ENCODE assay signal across 19 mouse cellular contexts in the genomic region with DNA sequence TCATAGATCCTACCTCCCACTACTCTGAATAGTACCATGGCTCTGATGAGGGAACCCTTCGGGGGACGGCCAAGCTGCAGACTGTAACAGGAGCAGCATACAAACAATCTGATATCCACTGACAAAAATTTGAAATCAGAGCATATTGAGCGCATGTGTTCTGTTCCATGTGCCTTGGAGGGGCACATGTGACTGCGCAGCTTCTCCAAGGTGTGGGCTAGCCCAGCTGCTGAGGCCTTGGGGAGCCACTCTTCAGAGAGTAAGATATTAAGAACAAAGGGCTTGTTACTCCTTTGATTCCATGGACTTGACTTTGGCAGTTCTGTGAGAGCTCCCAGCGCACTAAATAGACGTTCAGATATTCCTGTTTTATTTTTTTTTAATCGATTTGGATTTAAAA. TPM values are rescaled to one million over a fixed set of nuclear protein-coding genes. Genes with fewer than 3 reads are reported as not detected.
DNase-seq lines count a peak whose midpoint lies in the region; ATAC-seq lines count a peak whose summit lies in the region.
"Had no signal": no experiment of that assay in that cellular context is flagged by ENCODE, and none has a peak within 500 bp of the region (broad histone marks: within the 10 kb centered on the region; RNA-seq: fewer than 3 reads in every experiment).

No protein-coding gene starts in this region.

- WGBS in hindbrain, embryonic 15.5 days = 69% methylated on average over 7 of the region's 7 CpGs
- WGBS in hindbrain, embryonic 14.5 days = 73% methylated on average over 7 of the region's 7 CpGs
- 71% methylated on average over 7 of the region's 7 CpGs for WGBS in neural tube, embryonic 12.5 days
- 72% methylated on average over 7 of the region's 7 CpGs for WGBS in neural tube, embryonic 15.5 days
- 72% methylated on average over 7 of the region's 7 CpGs for WGBS in midbrain, embryonic 13.5 days
- 70% methylated on average over 7 of the region's 7 CpGs for WGBS in neural tube, embryonic 14.5 days

- H3K4me2 ChIP-seq in hindbrain, embryonic 15.5 days = no peak overlapping the region
- no peak overlapping the region for H3K4me2 ChIP-seq in hindbrain, embryonic 14.5 days (replicated peaks)
- H3K4me2 ChIP-seq in neural tube, embryonic 12.5 days (replicated peaks) = no peak overlapping the region
- H3K4me2 ChIP-seq in neural tube, embryonic 15.5 days = no peak overlapping the region
- H3K4me2 ChIP-seq in midbrain, embryonic 13.5 days (replicated peaks) = no peak overlapping the region; the same call in 1 of the 2 replicates
- H3K4me2 ChIP-seq in neural tube, embryonic 14.5 days (ENCODE audit: low read depth, low read length) = no peak overlapping the region

- H3K36me3 ChIP-seq in hindbrain, embryonic 15.5 days = no peaks in the 10 kb centered on the region
- H3K36me3 ChIP-seq in hindbrain, embryonic 14.5 days (replicated peaks; ENCODE audit: control insufficient read depth, insufficient read depth) = no peaks in the 10 kb centered on the region
- no peaks in the 10 kb centered on the region for H3K36me3 ChIP-seq in neural tube, embryonic 12.5 days
- no peaks in the 10 kb centered on the region for H3K36me3 ChIP-seq in neural tube, embryonic 15.5 days
- no peaks in the 10 kb centered on the region for H3K36me3 ChIP-seq in midbrain, embryonic 13.5 days
- H3K36me3 ChIP-seq in neural tube, embryonic 14.5 days (ENCODE audit: control insufficient read depth, insufficient read depth, low read length) = no peaks in the 10 kb centered on the region
- H3K36me3 ChIP-seq: embryonic facial prominence, embryonic 10.5 days; intestine, embryonic 15.5 days; liver, embryonic 12.5 days had no signal

- no peaks in the 10 kb centered on the region for H3K9me3 ChIP-seq in hindbrain, embryonic 15.5 days
- no peaks in the 10 kb centered on the region for H3K9me3 ChIP-seq in hindbrain, embryonic 14.5 days (ENCODE audit: control insufficient read depth, low read length)
- no peaks in the 10 kb centered on the region for H3K9me3 ChIP-seq in neural tube, embryonic 12.5 days
- H3K9me3 ChIP-seq in neural tube, embryonic 15.5 days (replicated peaks) = no peaks in the 10 kb centered on the region
- no peaks in the 10 kb centered on the region for H3K9me3 ChIP-seq in midbrain, embryonic 13.5 days
- H3K9me3 ChIP-seq in neural tube, embryonic 14.5 days (ENCODE audit: control insufficient read depth, low read length) = no peaks in the 10 kb centered on the region
- H3K9me3 ChIP-seq: embryonic facial prominence, embryonic 10.5 days; intestine, embryonic 15.5 days; liver, embryonic 12.5 days had no signal

- no peak overlapping the region for H3K4me3 ChIP-seq in hindbrain, embryonic 15.5 days
- no peak overlapping the region for H3K4me3 ChIP-seq in hindbrain, embryonic 14.5 days (replicated peaks; ENCODE audit: low read length)
- no peak overlapping the region for H3K4me3 ChIP-seq in neural tube, embryonic 12.5 days
- no peak overlapping the region for H3K4me3 ChIP-seq in neural tube, embryonic 15.5 days (replicated peaks)
- H3K4me3 ChIP-seq in midbrain, embryonic 13.5 days (replicated peaks) = no peak overlapping the region
- no peak overlapping the region for H3K4me3 ChIP-seq in neural tube, embryonic 14.5 days (ENCODE audit: low read depth, low read length)

- no peaks in the 10 kb centered on the region for H3K4me1 ChIP-seq in hindbrain, embryonic 15.5 days (replicated peaks)
- H3K4me1 ChIP-seq in hindbrain, embryonic 14.5 days (replicated peaks; ENCODE audit: control insufficient read depth, insufficient read depth, low read length) = no peaks in the 10 kb centered on the region
- H3K4me1 ChIP-seq in neural tube, embryonic 12.5 days = 0 out of 2 replicates have a peak, but pooled peaks cover 4% of the 10 kb centered on the region
- H3K4me1 ChIP-seq in neural tube, embryonic 15.5 days = no peaks in the 10 kb centered on the region
- peaks cover 4% of the 10 kb centered on the region; the same call in 1 of the 2 replicates for H3K4me1 ChIP-seq in midbrain, embryonic 13.5 days (replicated peaks)
- H3K4me1 ChIP-seq in neural tube, embryonic 14.5 days (ENCODE audit: control insufficient read depth, insufficient read depth, low read length) = no peaks in the 10 kb centered on the region
- H3K4me1 ChIP-seq: embryonic facial prominence, embryonic 10.5 days; intestine, embryonic 15.5 days; liver, embryonic 12.5 days had no signal

- no peaks in the 10 kb centered on the region for H3K27me3 ChIP-seq in hindbrain, embryonic 15.5 days
- H3K27me3 ChIP-seq in hindbrain, embryonic 14.5 days (ENCODE audit: control insufficient read depth, insufficient read depth, low read length) = no peaks in the 10 kb centered on the region
- no peaks in the 10 kb centered on the region for H3K27me3 ChIP-seq in neural tube, embryonic 12.5 days (replicated peaks)
- no peaks in the 10 kb centered on the region for H3K27me3 ChIP-seq in neural tube, embryonic 15.5 days (replicated peaks)
- H3K27me3 ChIP-seq in midbrain, embryonic 13.5 days = no peaks in the 10 kb centered on the region
- no peaks in the 10 kb centered on the region for H3K27me3 ChIP-seq in neural tube, embryonic 14.5 days (ENCODE audit: control insufficient read depth, insufficient read depth, low read length)
- H3K27me3 ChIP-seq: intestine, embryonic 15.5 days; liver, embryonic 12.5 days had no signal

- no peak overlapping the region for H3K27ac ChIP-seq in hindbrain, embryonic 15.5 days (replicated peaks)
- H3K27ac ChIP-seq in hindbrain, embryonic 14.5 days = no peak overlapping the region
- no peak overlapping the region for H3K27ac ChIP-seq in neural tube, embryonic 12.5 days
- no peak overlapping the region for H3K27ac ChIP-seq in neural tube, embryonic 15.5 days (replicated peaks)
- no peak overlapping the region for H3K27ac ChIP-seq in midbrain, embryonic 13.5 days
- H3K27ac ChIP-seq in neural tube, embryonic 14.5 days (ENCODE audit: low read depth, low read length) = no peak overlapping the region
- H3K27ac ChIP-seq: embryonic facial prominence, embryonic 10.5 days; heart, adult 2 months; intestine, embryonic 15.5 days; liver, embryonic 12.5 days had no signal

- H3K9ac ChIP-seq in hindbrain, embryonic 15.5 days = 0 out of 2 replicates have a peak overlapping the region, but pooled peaks have one; percentile 43
- H3K9ac ChIP-seq in hindbrain, embryonic 14.5 days = no peak overlapping the region
- no peak overlapping the region for H3K9ac ChIP-seq in neural tube, embryonic 12.5 days
- H3K9ac ChIP-seq in neural tube, embryonic 15.5 days (replicated peaks) = no peak overlapping the region
- H3K9ac ChIP-seq in midbrain, embryonic 13.5 days (replicated peaks) = no peak overlapping the region
- H3K9ac ChIP-seq in neural tube, embryonic 14.5 days (replicated peaks; ENCODE audit: low read depth, low read length) = no peak overlapping the region
- H3K9ac ChIP-seq: intestine, embryonic 15.5 days; liver, embryonic 12.5 days had no signal

- no peak for ATAC-seq in hindbrain, embryonic 15.5 days (ENCODE audit: low FRiP score, low read depth)
- ATAC-seq in hindbrain, embryonic 14.5 days (ENCODE audit: low FRiP score) = no peak
- ATAC-seq in neural tube, embryonic 12.5 days (ENCODE audit: low FRiP score, low read depth) = 0 out of 2 replicates have a peak, but pooled peaks have one; percentile 21
- no peak; the same call in 1 of the 2 replicates for ATAC-seq in neural tube, embryonic 15.5 days (ENCODE audit: low FRiP score)
- peak; percentile 55 for ATAC-seq in midbrain, embryonic 13.5 days
- peak; percentile 38; the same call in 1 of the 2 replicates for ATAC-seq in neural tube, embryonic 14.5 days (ENCODE audit: low read depth)
- ATAC-seq: liver, embryonic 12.5 days had no signal

- intact Hi-C loops in gastrocnemius, postnatal 14 days (cut with DNase I; ENCODE audit: low total_unique reads) = loop anchor here (2.0 kb wide), 1 partner anchor 98 kb away; no protein-coding TSS in a partner anchor

- no peak for DNase-seq in hindbrain, embryonic 14.5 days (ENCODE audit: low spot score)
- DNase-seq in gastrocnemius, postnatal 14 days = no peak
- DNase-seq: adrenal gland, adult 8-10 months; cerebellum, adult 11-12 months; gastrocnemius, postnatal 36 days; thymus, adult 18-20 months had no signal

RNA-seq across cellular contexts. Expression of gene Fabp7, which starts 41.6 kb away (rescaled TPM):
- polyA plus RNA-seq in hindbrain, embryonic 15.5 days (2015; fragmentation: Nextera tagmentation; extraction: Ambion mirVana) = 2,182 and 2,246 TPM in 2 replicates
- polyA plus RNA-seq in hindbrain, embryonic 14.5 days (2014; fragmentation: Nextera tagmentation; extraction: Ambion mirVana) = 2,236 and 2,340 TPM in 2 replicates
- polyA plus RNA-seq in neural tube, embryonic 12.5 days (2016; fragmentation: Nextera tagmentation; extraction: Ambion mirVana) = 1,782 and 1,857 TPM in 2 replicates
- 1,724 and 2,236 TPM in 2 replicates for polyA plus RNA-seq in neural tube, embryonic 15.5 days (2015; fragmentation: Nextera tagmentation; extraction: Ambion mirVana)
- 1,295 and 1,380 TPM in 2 replicates for polyA plus RNA-seq in midbrain, embryonic 13.5 days (2015; fragmentation: Nextera tagmentation; extraction: Ambion mirVana)
- polyA plus RNA-seq in neural tube, embryonic 14.5 days (2014; fragmentation: Nextera tagmentation; extraction: Ambion mirVana) = 2,216 and 2,237 TPM in 2 replicates
- total RNA-seq in gastrocnemius, postnatal 14 days (2021) = under 1 TPM; 0.49 to 0.90 TPM
- total RNA-seq: gastrocnemius, postnatal 36 days; megakaryocyte progenitor cell, adult 5-6 weeks; neutrophil, adult 5-6 weeks had no signal
- polyA plus RNA-seq: activated CD4-positive, CD25-positive, alpha-beta regulatory T cell, adult 4 months; small intestine, adult 2 months had no signal

RNA-seq across cellular contexts. Expression of gene Smpdl3a, which starts 51.1 kb away (rescaled TPM):
- 28.5 and 32.1 TPM in 2 replicates for polyA plus RNA-seq in hindbrain, embryonic 15.5 days (2015; fragmentation: Nextera tagmentation; extraction: Ambion mirVana)
- polyA plus RNA-seq in hindbrain, embryonic 14.5 days (2014; fragmentation: Nextera tagmentation; extraction: Ambion mirVana) = 35.3 and 35.9 TPM in 2 replicates
- 15.1 and 17.8 TPM in 2 replicates for polyA plus RNA-seq in neural tube, embryonic 12.5 days (2016; fragmentation: Nextera tagmentation; extraction: Ambion mirVana)
- 34.4 and 37.3 TPM in 2 replicates for polyA plus RNA-seq in neural tube, embryonic 15.5 days (2015; fragmentation: Nextera tagmentation; extraction: Ambion mirVana)
- polyA plus RNA-seq in midbrain, embryonic 13.5 days (2015; fragmentation: Nextera tagmentation; extraction: Ambion mirVana) = 9.6 and 14.1 TPM in 2 replicates
- polyA plus RNA-seq in neural tube, embryonic 14.5 days (2014; fragmentation: Nextera tagmentation; extraction: Ambion mirVana) = 42.2 and 43.4 TPM in 2 replicates
- total RNA-seq in gastrocnemius, postnatal 14 days (2021) = 10 to 100 TPM; 20.7 to 27.5 TPM

Comparison
In these comparisons a context has a peak if more than half of its experiments do, and no peak if none do; other contexts are left out.
1. ATAC-seq: peak in neural tube, embryonic 12.5 days (single experiment), midbrain, embryonic 13.5 days (single experiment) and neural tube, embryonic 14.5 days (single experiment); none in hindbrain, embryonic 15.5 days (single experiment), hindbrain, embryonic 14.5 days (single experiment) and neural tube, embryonic 15.5 days (single experiment).